ENCODE assay signal across 19 mouse cellular contexts in the genomic region with DNA sequence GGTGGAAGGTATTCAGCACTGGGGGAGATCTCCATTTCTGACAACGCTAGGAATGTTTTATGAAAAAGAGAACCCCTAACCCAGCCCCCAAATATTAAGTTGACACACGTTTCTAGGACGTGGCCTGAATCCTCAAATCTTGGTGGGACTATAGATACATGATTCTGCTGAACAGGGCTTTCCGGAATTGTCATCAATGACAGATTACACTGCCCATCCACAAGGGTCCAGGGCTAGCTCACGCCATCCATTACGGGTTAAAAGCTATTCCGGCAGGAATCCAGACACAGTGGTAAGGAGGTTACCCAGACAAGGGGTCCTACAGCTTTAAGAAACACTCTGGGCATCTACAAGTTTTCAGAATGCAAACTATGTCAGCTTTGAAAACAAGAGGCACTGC.
DNase-seq lines count a peak whose midpoint lies in the region; ATAC-seq and TF ChIP-seq lines count a peak whose summit lies in the region.
"Had no signal": no experiment of that assay in that cellular context is flagged by ENCODE, and none has a peak within 500 bp of the region (broad histone marks: within the 10 kb centered on the region; RNA-seq: fewer than 3 reads in every experiment).

No protein-coding gene starts in this region.

- DNase-seq in midbrain, embryonic 10.5 days (ENCODE audit: low spot score): no peak
- peak; percentile 13 for DNase-seq in hindbrain, embryonic 10.5 days (ENCODE audit: low spot score)
- peak; percentile 30 for DNase-seq in hindbrain, postnatal 0 days (ENCODE audit: low spot score)
- DNase-seq in cerebellum, postnatal 10 days: no peak
- no peak for DNase-seq in thymus, postnatal 4 days
- DNase-seq: adrenal gland, postnatal 14 days; cerebellum, adult 11-12 months; cerebellum, adult 9-10 months; forebrain, postnatal 0 days; gastrocnemius, postnatal 14 days; heart, postnatal 36 days had no signal

- H3K4me2 ChIP-seq in midbrain, embryonic 16.5 days (ENCODE audit: low read length): no peak overlapping the region
- no peak overlapping the region for H3K4me2 ChIP-seq in hindbrain, embryonic 13.5 days
- 0 out of 2 replicates have a peak overlapping the region, but pooled peaks have one; percentile 7 for H3K4me2 ChIP-seq in hindbrain, postnatal 0 days (ENCODE audit: low read depth, low read length)
- H3K4me2 ChIP-seq: forebrain, embryonic 13.5 days; heart, embryonic 12.5 days had no signal

- H3K9ac ChIP-seq in midbrain, embryonic 16.5 days (ENCODE audit: low read depth, low read length): no peak overlapping the region
- no peak overlapping the region for H3K9ac ChIP-seq in hindbrain, embryonic 13.5 days
- no peak overlapping the region for H3K9ac ChIP-seq in hindbrain, postnatal 0 days (replicated peaks; ENCODE audit: low read length)
- H3K9ac ChIP-seq: forebrain, embryonic 13.5 days; forebrain, postnatal 0 days; heart, embryonic 12.5 days had no signal

- 90% methylated on average over 7 of the region's 7 CpGs for WGBS in midbrain, embryonic 10.5 days
- WGBS in midbrain, embryonic 16.5 days: 92% methylated on average over 7 of the region's 7 CpGs
- 74% methylated on average over 7 of the region's 7 CpGs for whole genome bisulfite sequencing in hindbrain, embryonic 10.5 days
- WGBS in hindbrain, embryonic 13.5 days: 64% methylated on average over 7 of the region's 7 CpGs
- 52% methylated on average over 7 of the region's 7 CpGs for WGBS in hindbrain, postnatal 0 days

- H3K27me3 ChIP-seq in midbrain, embryonic 10.5 days (ENCODE audit: low read depth, poor library complexity, severe bottlenecking): no peaks in the 10 kb centered on the region
- H3K27me3 ChIP-seq in midbrain, embryonic 16.5 days (ENCODE audit: control insufficient read depth, insufficient read depth, low read depth, low read length): no peaks in the 10 kb centered on the region
- no peaks in the 10 kb centered on the region for H3K27me3 ChIP-seq in hindbrain, embryonic 10.5 days (ENCODE audit: insufficient read depth, poor library complexity, severe bottlenecking)
- H3K27me3 ChIP-seq in hindbrain, embryonic 13.5 days: no peaks in the 10 kb centered on the region
- H3K27me3 ChIP-seq in hindbrain, postnatal 0 days (ENCODE audit: insufficient read depth, low read length): no peaks in the 10 kb centered on the region
- H3K27me3 ChIP-seq: CH12.LX; forebrain, embryonic 13.5 days; heart, embryonic 12.5 days; Patski had no signal

- H3K36me3 ChIP-seq in midbrain, embryonic 10.5 days: no peaks in the 10 kb centered on the region
- H3K36me3 ChIP-seq in midbrain, embryonic 16.5 days (ENCODE audit: control insufficient read depth, insufficient read depth, low read length): no peaks in the 10 kb centered on the region
- no peaks in the 10 kb centered on the region for H3K36me3 ChIP-seq in hindbrain, embryonic 10.5 days
- no peaks in the 10 kb centered on the region for H3K36me3 ChIP-seq in hindbrain, embryonic 13.5 days
- no peaks in the 10 kb centered on the region for H3K36me3 ChIP-seq in hindbrain, postnatal 0 days (ENCODE audit: insufficient read depth, low read length)
- H3K36me3 ChIP-seq: embryonic facial prominence, embryonic 10.5 days; heart, embryonic 12.5 days had no signal

- peak overlapping the region; percentile 69 for H3K27ac ChIP-seq in midbrain, embryonic 10.5 days (replicated peaks)
- H3K27ac ChIP-seq in midbrain, embryonic 16.5 days (ENCODE audit: low read length): no peak overlapping the region
- H3K27ac ChIP-seq in hindbrain, embryonic 10.5 days: peak overlapping the region; percentile 85
- peak overlapping the region; percentile 69 for H3K27ac ChIP-seq in hindbrain, embryonic 13.5 days
- H3K27ac ChIP-seq in hindbrain, postnatal 0 days: peak overlapping the region; percentile 59
- H3K27ac ChIP-seq: forebrain, embryonic 13.5 days had no signal

- peaks cover 33% of the 10 kb centered on the region for H3K4me1 ChIP-seq in midbrain, embryonic 10.5 days
- H3K4me1 ChIP-seq in midbrain, embryonic 16.5 days (ENCODE audit: control insufficient read depth, insufficient read depth, low read length): peaks cover 12% of the 10 kb centered on the region
- H3K4me1 ChIP-seq in hindbrain, embryonic 10.5 days (replicated peaks): peaks cover 46% of the 10 kb centered on the region
- peaks cover 33% of the 10 kb centered on the region for H3K4me1 ChIP-seq in hindbrain, embryonic 13.5 days (replicated peaks)
- 0 out of 2 replicates have a peak, but pooled peaks cover 7% of the 10 kb centered on the region for H3K4me1 ChIP-seq in hindbrain, postnatal 0 days (ENCODE audit: insufficient read depth, low read length)

- H3K4me3 ChIP-seq in midbrain, embryonic 10.5 days: no peak overlapping the region
- H3K4me3 ChIP-seq in midbrain, embryonic 16.5 days (ENCODE audit: low read depth, low read length): no peak overlapping the region
- no peak overlapping the region for H3K4me3 ChIP-seq in hindbrain, embryonic 10.5 days
- no peak overlapping the region for H3K4me3 ChIP-seq in hindbrain, embryonic 13.5 days
- H3K4me3 ChIP-seq in hindbrain, postnatal 0 days (ENCODE audit: low read length): no peak overlapping the region
- H3K4me3 ChIP-seq: embryonic facial prominence, embryonic 10.5 days; forebrain, embryonic 13.5 days; heart, embryonic 12.5 days had no signal

- no peak for TF ChIP-seq CTCF in hindbrain, postnatal 0 days (IDR thresholded peaks at IDR 0.05; ENCODE audit: low read depth)

- no peak for ATAC-seq in midbrain, embryonic 16.5 days
- ATAC-seq in hindbrain, embryonic 13.5 days (ENCODE audit: low FRiP score): peak; percentile 53; the same call in 1 of the 2 replicates
- peak; percentile 35 for ATAC-seq in hindbrain, postnatal 0 days
- ATAC-seq: activated CD4-positive, CD25-positive, alpha-beta regulatory T cell, adult 4 months; forebrain, embryonic 13.5 days; forebrain, postnatal 0 days; Patski had no signal

- H3K9me3 ChIP-seq in midbrain, embryonic 10.5 days (replicated peaks): no peaks in the 10 kb centered on the region
- H3K9me3 ChIP-seq in midbrain, embryonic 16.5 days (replicated peaks; ENCODE audit: control insufficient read depth, low read length, poor library complexity, severe bottlenecking): no peaks in the 10 kb centered on the region
- H3K9me3 ChIP-seq in hindbrain, embryonic 10.5 days: no peaks in the 10 kb centered on the region
- H3K9me3 ChIP-seq in hindbrain, embryonic 13.5 days: no peaks in the 10 kb centered on the region
- no peaks in the 10 kb centered on the region for H3K9me3 ChIP-seq in hindbrain, postnatal 0 days (ENCODE audit: low read length)
- H3K9me3 ChIP-seq: embryonic facial prominence, embryonic 10.5 days; forebrain, embryonic 13.5 days; heart, embryonic 12.5 days had no signal

Comparison
In these comparisons a context has a peak if more than half of its experiments do, and no peak if none do; other contexts are left out.
1. DNase-seq: peak in hindbrain, embryonic 10.5 days (single experiment) and hindbrain, postnatal 0 days (single experiment); none in midbrain, embryonic 10.5 days (single experiment), cerebellum, postnatal 10 days (0 of 2) and thymus, postnatal 4 days (single experiment).